Mouse (Mus musculus) c-Kit-positive CD71-positive TER-119-negative erythroid progenitor cells, embryonic 14.5 days (primary cell): ENCODE measurements around the gene Tdg.
"Not testable (repeated sequence)": the region's sequence is repeated elsewhere in the genome, so short reads cannot be mapped to it uniquely, and the experiment has no call there.

Experiments used
- DNase-seq: peaks from one replicate; pipeline ENCODE4 v3.0.0-alpha.2; 2013; ENCODE audit warnings: low read depth

Tdg gene

DNA sequence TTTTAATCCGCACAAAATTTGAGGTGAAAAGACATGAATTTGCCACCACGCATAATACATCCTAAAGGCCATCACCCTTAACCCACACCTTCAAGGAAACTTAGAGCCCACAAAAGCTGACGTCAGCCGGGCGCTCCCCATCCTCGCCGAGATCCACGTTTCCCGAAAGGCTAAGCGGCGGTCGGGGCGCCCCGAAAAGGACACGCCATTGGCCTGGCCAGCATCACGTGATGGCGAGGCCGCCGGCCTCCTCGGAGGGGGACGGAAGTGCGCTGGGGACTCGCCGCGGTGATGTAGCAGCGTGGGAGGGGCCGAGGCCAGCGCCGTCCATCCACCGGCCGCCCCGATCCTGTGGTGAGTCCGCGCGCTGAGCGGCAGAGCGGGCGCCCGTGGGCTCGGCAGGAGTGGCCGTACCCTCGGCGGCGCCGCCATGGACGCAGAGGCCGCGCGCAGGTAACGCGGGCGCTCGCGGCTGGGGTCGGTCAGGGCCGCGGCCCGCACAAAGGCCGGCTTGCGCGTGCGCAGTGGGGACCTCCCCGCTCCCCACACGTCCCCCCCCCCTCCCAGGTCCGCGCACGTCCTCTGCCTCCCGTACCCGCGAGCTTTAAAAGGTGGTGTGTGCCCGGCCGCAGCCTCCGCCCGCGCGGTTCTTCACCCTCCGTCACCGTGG, at the start of gene Tdg:
TSS of gene Tdg (plus strand) at position 243 of the 670 bp plus-strand sequence.
- DNase-seq: peak; percentile 88

DNA sequence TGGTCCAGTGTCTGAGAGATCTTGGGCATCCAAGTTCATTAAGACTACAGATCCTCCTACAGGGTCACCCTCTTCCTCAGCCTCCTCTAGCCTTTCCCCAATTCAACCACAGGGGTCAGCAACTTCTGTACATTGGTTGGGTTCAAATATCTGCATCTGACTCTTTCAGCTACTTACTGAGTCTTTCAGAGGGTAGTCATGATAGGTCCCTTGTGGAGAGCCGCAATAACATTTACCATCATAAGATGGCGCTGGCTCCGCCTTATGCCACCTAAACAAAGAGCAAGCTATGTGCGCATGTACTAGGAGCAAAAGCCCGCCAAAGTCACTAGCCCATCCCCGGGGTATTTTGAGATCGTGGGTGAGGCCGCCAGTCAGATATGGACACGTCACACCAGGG, 40.0 kb upstream of the Tdg start:
- peak; percentile 1 for DNase-seq

DNA sequence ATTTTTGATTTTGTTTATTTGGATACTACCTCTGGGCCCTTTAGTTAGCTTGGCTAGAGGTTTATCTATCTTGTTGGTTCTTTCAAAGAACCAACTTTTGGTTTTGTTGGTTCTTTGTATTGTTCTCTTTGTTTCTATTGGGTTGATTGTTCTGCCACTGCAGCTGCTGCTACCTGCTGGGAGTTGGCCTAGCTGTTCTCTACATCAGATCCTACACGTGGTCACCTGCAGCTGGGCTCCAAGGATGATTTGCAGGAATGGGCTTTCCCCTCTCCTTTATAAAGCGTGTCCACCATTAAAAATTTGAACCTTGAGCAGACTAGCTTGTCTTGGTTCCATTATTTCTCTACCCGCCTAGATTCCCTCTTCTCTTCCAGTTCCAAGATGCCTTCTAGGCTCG, 35.2 kb upstream of the Tdg start:
- not testable (repeated sequence) for DNase-seq

DNA sequence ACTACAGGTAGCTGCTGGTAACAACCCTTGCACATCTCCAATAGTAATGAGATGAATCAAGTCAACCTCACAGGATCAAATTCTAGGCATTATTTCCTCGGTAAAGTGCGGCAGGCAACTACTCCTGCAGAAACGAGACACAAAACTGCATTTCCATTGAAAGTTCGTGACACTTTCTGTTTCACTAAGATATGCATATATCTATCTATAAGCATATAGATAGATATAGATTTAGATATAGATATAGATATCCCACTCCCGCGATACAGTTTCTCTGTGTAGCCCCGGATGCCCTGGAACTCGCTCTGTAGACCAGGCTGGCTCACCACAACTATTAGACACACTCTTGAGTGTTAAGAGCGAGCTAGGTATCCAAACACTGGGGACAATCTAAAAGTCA, 7.4 kb upstream of the Tdg start:
- no peak for DNase-seq

DNA sequence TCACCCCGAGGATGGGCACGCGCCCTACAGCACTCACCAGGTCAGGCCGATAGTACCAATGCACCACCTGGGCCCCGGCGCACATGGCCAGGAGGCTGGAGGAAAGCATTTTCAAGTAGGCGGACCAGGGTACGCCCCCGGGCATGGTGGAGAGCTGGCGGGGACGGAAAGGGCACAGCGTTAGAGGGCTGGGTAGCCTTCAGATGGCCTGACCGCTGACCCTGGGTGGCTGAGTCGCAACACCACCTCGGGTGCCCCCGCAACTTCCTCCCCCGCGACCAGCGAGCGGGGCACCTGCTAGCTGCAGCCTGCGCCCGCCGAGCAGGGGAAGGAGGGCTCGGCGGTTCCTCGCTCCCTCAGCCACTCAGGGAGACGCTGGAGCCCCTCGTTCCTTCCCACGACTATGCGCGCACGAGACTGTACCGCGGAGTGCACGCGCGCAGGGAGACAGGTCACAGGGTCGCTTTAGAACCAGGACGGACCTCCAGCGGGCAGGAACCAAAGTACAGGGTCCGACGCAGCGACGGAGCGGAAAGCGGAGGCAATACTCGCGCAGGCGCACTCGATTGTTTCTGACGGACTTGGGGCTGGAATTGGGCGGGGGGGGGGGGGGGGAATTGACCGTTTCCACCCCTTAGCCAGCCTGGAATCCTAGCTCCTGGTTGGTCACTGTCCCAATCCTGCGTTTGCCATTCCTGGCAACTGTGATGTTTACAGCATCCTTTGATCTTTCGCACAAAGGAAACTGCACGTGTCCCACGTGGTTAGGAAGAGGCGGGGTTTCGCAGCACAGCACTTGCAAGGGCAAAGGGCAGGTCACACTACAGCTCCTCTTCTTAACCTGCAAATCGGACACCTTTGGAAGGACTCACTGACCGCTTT, 6.7 kb upstream of the Tdg start, which contains the start of gene 1190007I07Rik:
TSS of gene 1190007I07Rik (minus strand) at position 558 of the 882 bp plus-strand sequence.
- peak; percentile 67 for DNase-seq

DNA sequence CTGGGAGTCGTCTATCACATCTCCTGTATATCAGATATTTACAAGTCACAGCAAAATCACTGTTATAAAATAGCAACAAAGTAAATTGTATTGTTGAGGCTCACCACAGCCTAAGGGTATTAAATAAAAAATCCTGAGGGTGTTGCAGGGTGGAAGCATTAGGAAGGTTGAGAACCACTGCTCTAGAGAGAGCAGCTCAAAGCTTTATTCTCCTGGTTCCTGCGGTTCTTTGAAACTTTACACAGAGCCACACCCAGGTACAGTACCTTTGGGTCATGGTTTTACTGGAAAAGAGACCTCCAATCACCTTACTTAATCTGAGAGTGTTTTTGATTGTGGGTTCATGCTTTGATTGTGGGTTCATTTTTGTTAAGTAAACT, 6.1 kb upstream of the Tdg start:
- not testable (repeated sequence) for DNase-seq

DNA sequence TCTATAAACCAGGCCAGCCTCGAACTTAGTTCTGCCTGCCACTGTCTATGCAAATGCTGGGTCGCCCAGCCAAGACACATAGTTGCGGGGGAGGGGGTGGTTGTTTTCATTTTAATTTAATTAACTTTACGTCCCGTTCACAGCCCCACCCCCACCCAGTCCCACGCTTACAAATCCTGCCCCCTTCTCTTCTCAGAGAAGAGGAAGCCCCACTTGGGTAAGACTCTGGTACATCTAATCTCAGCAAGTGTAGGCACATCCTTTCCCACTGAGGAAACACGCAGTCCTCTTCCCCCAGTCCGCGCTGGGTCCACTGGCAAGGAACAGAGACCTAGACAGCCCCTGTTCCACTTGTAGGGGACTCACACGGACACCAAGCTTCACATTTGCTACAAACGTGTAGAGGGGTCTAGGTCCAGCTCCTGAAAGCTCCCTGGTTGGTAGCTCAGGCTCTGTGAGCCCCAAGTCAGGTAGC, 480 bp upstream of the Tdg start:
- DNase-seq: no peak

DNA sequence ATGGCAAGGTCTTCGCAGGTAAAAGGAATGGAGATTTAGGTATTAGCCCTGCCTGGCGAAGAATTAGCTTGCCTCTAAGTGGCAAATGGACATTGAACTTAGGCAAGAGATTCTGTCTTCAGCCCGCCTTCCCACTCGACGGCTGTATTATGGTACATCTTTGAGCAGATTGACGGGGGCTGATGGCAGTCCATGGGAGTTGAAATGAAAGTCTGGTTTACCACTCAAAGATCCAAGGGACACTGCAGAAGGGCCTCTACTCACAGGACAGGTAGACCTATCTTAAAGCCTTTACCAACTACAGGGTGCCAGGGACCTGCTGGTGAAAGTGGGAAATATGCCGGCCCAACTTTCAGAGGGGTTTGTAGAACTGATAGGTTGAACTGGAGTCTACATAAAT, 869 bp downstream of the Tdg start:
- peak; percentile 31 for DNase-seq

DNA sequence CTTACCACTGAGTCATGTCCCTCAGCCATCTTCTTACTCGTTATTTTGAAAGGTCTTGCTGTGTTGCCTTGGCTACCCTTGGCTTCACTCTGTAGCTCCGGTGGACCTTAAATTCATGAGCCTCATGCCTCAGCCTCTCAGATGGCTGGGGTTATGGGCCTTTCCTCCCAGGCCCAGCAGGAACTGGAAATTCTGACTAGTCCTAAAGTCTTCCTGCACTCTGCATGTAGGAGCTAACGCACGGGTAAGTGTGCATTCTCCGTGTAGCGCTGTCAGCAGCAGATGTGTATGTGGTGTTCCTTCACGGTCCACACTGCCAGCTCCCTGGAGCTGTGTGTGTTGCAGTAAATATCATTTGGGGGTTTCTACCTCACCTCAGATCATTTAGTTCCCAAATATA, 1.5 kb downstream of the Tdg start:
- DNase-seq: no peak

DNA sequence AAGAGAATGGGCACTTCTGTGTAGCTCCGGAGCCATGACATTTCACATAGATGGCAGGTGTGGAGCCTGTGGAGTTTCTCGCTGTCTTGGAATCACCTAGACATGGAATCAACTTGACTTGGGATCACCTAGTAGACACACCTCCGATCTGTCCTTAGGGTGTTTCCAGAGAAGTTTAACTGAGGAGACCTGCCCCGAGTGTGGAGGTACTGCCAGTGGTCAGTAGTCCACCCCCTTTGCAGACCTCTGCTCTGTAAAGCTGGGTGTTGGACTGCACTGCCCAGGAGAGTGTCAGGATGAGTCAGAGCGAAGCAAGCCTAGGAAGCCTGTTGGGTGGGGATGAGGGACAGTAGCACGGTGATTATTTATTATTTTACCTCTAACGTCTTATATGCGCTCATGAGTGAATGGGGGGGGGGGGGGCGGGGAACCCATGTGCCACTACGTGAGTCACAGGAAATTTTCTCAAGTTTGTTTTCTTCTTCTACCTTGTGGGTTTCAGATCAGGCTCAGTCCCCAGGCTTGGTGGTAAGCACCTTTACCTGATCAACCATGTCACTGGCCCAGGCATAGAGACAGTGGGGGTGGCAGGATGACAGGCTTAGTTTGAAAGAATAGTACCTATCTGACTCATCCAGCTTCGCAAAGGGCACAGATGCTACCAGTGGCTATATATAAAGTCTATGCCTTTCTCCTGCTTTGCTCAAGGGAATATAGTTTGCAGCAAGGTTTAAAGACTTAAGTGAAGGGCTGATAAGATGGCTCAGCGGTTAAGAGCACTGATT, 3.1 kb downstream of the Tdg start:
- no peak for DNase-seq

DNA sequence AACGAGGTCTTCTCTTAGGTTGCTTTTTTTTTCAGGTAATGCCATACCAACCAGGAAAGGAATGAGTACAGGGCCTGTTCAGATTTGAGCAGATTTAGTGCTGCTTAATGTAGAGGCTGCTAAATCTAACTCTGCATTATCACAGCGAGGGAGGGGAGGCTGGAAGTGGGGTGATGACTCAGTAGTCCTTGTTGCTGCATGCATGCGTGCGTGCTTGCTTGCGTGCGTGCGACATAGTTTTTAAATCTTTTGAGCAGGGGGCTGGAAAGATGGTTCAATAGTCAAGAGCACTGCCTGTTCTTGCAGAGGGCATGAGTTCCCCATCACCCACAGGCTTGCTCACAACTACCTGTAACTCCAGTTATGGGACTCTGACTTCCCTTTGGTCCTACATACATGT, 4.7 kb downstream of the Tdg start:
- no peak for DNase-seq

DNA sequence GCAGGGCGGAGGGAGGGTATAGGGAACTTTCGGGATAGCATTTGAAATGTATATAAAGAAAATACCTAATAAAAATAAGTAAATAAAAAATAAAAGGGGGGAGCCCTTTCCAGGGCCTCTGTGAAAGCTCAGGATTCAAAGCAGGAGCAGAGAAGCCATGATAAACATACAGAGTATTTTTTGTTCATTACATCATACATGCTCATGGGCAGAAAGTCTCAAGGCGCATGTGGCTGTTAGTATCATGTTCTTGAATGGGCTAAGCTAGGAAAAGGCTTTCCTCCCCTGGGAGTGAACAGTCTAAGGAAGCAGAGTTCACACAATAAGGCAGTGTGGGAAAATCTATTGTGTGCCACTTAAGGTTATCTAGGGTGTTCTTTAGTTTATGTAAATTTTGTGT, 6.7 kb downstream of the Tdg start:
- DNase-seq: no peak

DNA sequence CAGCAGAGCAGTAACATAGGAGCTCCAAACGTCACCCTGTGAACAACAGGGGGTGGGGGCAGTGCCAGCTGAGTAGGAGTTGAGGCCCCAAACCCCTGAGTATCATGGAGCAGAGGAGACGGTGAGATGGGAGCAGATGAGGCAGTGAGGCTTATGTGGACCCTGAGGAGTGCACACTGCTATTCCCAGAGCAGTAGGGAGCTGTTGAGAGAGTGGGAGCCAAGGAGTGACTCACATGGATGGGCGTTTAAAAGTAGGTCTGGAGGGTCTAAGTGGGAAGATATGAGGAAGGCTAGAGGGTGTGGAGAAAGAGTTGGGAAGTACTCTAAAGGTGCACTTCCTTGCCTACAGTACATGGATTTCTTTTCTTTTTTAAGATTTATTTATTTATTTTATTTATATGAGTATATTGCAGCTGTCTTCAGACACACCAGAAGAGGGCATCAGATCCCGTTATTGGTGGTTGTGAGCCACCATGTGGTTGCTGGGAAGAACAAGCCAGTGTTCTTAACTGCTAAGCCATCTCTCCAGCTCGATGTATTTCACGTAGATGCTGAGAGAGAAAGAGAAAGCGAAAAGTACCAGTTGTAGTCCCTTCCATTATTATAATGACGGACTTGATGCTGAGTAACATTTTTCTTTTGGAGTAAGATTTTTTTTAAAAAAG, 9.5 kb downstream of the Tdg start:
- DNase-seq: no peak

DNA sequence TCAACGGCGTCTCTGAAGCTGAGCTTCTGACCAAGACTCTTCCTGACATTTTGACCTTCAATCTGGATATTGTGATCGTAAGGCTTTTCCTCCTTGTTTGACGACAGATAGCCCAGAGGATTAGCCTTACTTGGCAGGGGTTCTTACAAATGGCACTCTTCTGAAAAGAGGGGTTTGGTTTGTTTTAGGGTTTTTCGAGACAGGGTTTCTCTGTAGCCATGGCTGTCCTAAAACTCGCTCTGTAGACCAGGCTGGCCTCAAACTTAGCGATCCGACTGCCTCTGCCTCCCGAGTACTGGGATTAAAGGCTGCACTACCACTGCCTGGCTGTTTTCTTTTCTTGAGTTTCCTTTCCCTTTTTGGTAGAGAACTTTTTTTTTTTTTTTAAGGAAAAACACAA, 11.9 kb downstream of the Tdg start:
- no peak for DNase-seq

DNA sequence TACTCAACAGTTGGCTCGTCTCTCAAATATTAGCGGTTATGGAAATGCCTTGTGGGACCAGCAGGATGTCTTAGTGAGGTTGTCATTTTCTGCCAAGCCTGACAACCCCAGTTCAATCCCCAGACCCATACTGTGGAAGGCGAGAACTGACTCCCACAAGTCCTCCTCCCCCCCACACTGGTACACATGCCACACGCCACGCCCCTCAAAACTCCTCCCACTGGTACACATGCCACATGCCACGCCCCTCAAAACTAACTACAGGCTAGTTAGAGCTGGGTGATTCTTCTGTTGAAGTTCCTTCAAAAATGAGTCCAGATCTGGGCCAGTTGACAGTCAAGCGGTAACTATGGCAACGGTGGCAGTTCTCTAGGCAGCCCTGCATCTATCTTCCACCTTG, 16.5 kb downstream of the Tdg start:
- DNase-seq: no peak

DNA sequence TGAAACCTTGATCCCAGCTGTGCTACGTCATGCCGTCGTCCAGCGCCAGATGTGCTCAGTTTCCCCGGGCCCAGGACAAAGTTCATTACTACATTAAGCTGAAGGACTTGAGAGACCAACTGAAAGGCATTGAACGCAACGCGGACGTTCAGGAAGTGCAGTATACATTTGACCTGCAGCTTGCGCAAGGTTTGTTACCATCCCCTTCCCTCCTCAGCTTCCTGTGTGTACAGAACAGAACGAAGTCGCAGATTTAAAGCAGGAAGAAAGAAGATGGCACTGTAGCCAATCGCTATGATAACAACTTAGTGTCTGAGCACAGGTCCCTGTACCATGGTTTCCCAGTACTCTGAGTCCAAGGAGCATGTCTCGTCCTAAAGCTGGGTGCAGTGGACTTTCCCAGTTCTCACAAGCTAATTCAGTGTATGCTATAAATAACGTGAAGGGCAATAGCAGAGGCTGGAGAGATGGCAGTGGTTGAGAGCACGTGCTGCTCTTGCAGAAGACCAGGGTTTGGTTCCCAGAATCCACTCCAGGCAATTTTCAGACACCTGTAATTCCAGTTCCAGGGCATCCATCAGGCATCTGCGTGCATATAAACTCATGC, 17.7 kb downstream of the Tdg start:
- no peak for DNase-seq

DNA sequence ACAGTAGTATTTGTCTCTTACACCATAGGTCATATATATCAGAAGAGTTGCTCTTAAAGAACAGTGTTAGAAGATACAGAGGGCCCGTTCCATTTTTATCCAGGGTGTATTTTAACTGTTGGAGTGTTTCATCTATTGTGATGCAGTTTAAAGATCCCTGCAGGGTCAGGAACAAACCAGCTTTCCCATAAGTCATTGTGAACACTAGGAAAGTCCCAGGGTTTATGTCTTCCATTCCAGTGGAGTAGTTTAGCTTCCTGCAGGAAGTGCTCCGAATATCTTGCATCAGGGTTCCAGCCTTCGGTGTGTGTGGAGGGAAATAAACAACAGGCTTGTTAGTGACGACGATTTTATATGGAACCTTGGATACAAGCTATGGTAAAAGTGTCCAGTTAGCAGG, 21.6 kb downstream of the Tdg start:
- no peak for DNase-seq

DNA sequence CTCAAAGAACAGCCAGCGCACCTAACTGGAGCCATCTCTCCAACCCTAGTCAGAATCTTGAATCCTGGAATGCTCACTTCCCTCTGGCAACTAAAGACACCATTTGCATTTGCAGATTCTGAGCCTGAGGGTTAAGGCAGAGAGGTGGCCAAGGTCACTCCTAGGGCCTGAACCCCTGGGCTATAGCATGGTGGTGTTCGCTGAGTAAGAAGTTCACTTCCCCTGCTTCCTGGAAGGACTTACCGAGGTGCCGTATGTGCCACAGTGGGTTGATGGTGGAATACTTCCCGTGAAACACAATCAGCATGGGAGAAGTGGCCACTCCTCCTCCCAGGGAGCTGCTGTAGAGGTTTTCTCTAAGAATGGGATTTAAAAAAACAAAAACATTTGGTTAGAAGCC, 23.0 kb downstream of the Tdg start:
- no peak for DNase-seq

DNA sequence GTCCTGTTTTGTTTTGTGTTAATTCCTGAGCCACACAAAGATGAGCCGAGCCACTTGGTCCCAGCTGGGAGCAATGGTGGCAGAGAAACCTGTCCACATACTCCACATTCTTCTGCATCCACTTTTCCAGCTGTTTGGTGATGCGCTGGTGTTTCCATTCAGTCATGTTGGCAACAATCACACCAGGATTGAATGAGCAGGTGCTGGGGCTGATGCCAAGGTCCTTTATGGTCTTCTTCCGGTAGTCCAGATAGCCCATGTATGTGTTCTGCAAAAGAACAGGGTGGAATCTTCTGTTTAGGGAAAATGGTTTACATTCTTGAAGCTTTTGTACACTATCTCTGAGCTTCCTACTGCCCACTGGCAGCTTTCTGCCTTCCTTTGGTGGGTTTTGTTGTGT, 25.0 kb downstream of the Tdg start:
- no peak for DNase-seq

DNA sequence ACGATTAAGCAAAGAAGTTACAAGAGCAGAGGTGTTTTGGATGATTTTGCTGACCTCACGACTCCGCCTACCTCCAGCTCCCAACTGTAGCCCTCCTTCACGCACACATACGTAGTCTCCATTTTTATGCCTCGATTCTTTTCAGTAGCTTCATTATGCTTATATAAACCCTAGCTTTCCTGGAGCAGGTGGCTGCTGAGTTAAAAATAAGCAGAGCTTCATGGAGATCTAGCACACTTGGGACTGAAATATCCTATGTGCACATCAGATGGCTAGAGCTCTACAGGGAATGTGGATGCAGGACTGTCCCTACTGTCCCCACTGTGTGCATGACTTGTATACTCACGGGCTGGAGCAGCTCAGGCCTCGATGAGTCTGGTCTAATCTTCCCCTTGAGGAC, 32.2 kb downstream of the Tdg start:
- no peak for DNase-seq

DNA sequence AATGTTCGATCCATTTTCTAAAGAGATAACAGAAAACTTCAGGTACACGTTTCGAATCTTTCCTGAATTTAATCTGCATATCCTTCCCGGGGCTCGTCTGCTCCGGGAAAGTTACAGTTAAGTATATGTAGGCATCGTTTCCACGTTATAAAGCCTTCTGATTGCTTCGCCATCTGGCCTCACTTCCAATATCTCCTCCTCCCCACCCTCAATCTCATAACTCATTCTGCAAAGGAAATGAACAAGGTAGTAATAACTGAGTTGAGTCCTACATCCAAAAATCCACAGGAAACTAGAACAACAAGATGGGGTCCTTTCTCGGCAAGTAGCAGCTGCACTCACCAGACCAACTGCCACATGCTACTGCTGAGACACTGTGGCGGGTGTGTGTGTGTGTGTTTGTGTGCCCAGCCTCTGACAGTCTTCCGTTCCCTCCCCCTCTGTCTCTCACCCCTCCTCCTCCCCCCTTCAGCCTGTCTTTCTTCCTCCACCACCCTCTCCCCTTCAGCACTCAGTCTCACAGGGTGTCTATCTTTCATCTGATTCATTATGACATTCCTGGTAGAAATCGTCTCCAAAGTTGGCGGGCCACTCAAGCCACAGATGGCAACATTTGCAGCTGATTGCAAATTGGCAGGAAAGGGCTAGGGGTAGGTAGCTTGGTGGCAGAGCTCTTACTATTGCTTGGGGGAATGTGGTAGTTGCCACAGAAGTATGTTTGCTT, 32.8 kb downstream of the Tdg start:
- no peak for DNase-seq
